Mouse (Mus musculus): ENCODE results near the gene Cyp4a29. TPM values are rescaled to one million over a fixed set of nuclear protein-coding genes. Genes with fewer than 3 reads are reported as not detected.

Cyp4a29 gene
- polyA plus RNA-seq (2012; ENCODE audit: low replicate concordance), result not detected in 2 replicates

GRCm38 (mm10) chr4:115241784-115242183 is at the start of gene Cyp4a29:
Cyp4a29 (plus strand) TSS chr4:115242084.

GRCm38 (mm10) chr4:115298746-115299145 is 56.9 kb downstream of the Cyp4a29 start, which contains the start of gene Cyp4a12a:
Cyp4a12a (plus strand) TSS chr4:115299046.

Other genes with a start within 250 kb of the Cyp4a29 start
- gene Stil, start 241.9 kb upstream of the Cyp4a29 start, polyA plus RNA-seq (2012; ENCODE audit: low replicate concordance), result 0.24 and 2.4 TPM in 2 replicates
- gene Tal1, start 185.7 kb upstream of the Cyp4a29 start, polyA plus RNA-seq (2012; ENCODE audit: low replicate concordance), result 463 and 516 TPM in 2 replicates
- gene Pdzk1ip1, start 153.4 kb upstream of the Cyp4a29 start, polyA plus RNA-seq (2012; ENCODE audit: low replicate concordance), result 3.3 and 18.3 TPM in 2 replicates
- not detected in 2 replicates for gene Cyp4x1, start 107.8 kb upstream of the Cyp4a29 start, polyA plus RNA-seq (2012; ENCODE audit: low replicate concordance)
- not detected in 2 replicates for gene Cyp4a12a, start 57.0 kb downstream of the Cyp4a29 start, polyA plus RNA-seq (2012; ENCODE audit: low replicate concordance)
- gene Cyp4a12b, start 169.5 kb downstream of the Cyp4a29 start, polyA plus RNA-seq (2012; ENCODE audit: low replicate concordance), result not detected in 2 replicates
- gene Cyp4a30b, start 210.5 kb downstream of the Cyp4a29 start, polyA plus RNA-seq (2012; ENCODE audit: low replicate concordance), result not detected in 2 replicates

Data from leukemia stem cell, adult 10-12 weeks (primary cell).